Comparison of ENCODE assay signal across 9 mouse cellular contexts in genomic region chr7:81074546-81074945, GRCm38 (mm10). TPM values are rescaled to one million over a fixed set of nuclear protein-coding genes. Genes with fewer than 3 reads are reported as not detected.
A peak's percentile ranks its signal among the peaks of the same experiment; 100 is the strongest.
DNase-seq lines count a peak whose midpoint lies in the region; ATAC-seq and TF ChIP-seq lines count a peak whose summit lies in the region.
"Had no signal": no experiment of that assay in that cellular context is flagged by ENCODE, and none has a peak within 500 bp of the region (broad histone marks: within the 10 kb centered on the region; RNA-seq: fewer than 3 reads in every experiment).

No protein-coding gene starts in this region.

- 40% methylated on average over 9 of the region's 9 CpGs for WGBS in lung, embryonic 16.5 days
- 37% methylated on average over 9 of the region's 9 CpGs for whole genome bisulfite sequencing in limb, embryonic 14.5 days

- no peaks in the 10 kb centered on the region for H3K9me3 ChIP-seq in lung, embryonic 16.5 days (ENCODE audit: control insufficient read depth, low read length)
- H3K9me3 ChIP-seq in limb, embryonic 14.5 days (ENCODE audit: control insufficient read depth, low read length), result peaks cover 3% of the 10 kb centered on the region; the same call in 1 of the 2 replicates

- no peaks in the 10 kb centered on the region for H3K36me3 ChIP-seq in lung, embryonic 16.5 days (ENCODE audit: control insufficient read depth, insufficient read depth, low read length)
- no peaks in the 10 kb centered on the region for H3K36me3 ChIP-seq in limb, embryonic 14.5 days (ENCODE audit: control insufficient read depth, insufficient read depth, low read length)

- peak overlapping the region; percentile 71 for H3K27ac ChIP-seq in lung, embryonic 16.5 days (ENCODE audit: low read length)
- no peak overlapping the region for H3K27ac ChIP-seq in limb, embryonic 14.5 days (replicated peaks; ENCODE audit: low read depth, low read length)
- H3K27ac ChIP-seq: hindbrain, embryonic 14.5 days had no signal

- DNase-seq in lung, postnatal 25 days (ENCODE audit: low spot score), result no peak
- DNase-seq in embryo, embryonic 9.5 days (ENCODE audit: extremely low spot score), result peak; percentile 30
- DNase-seq in limb, embryonic 14.5 days (ENCODE audit: low spot score), result no peak
- DNase-seq in thymus, postnatal 10 days (ENCODE audit: low spot score in 2 of 2), result peak; percentile 43 to 44
- DNase-seq in adrenal gland, postnatal 36 days, result no peak
- DNase-seq in right cerebral cortex, postnatal 4 days, result no peak
- DNase-seq in layer of hippocampus, adult 9-10 months (ENCODE audit: low spot score), result no peak

- peak overlapping the region; percentile 21; the same call in 1 of the 2 replicates for H3K9ac ChIP-seq in lung, embryonic 16.5 days (ENCODE audit: low read length)
- H3K9ac ChIP-seq in limb, embryonic 14.5 days (ENCODE audit: low read depth, low read length, severe bottlenecking), result no peak overlapping the region
- H3K9ac ChIP-seq: hindbrain, embryonic 14.5 days had no signal

- peak; percentile 42 for ATAC-seq in lung, embryonic 16.5 days (ENCODE audit: low read depth)
- ATAC-seq in limb, embryonic 14.5 days (ENCODE audit: low FRiP score, low read depth), result peak; percentile 23; the same call in 1 of the 2 replicates

- no peak overlapping the region for H3K4me3 ChIP-seq in lung, embryonic 16.5 days (ENCODE audit: low read length)
- no peak overlapping the region for H3K4me3 ChIP-seq in limb, embryonic 14.5 days (replicated peaks; ENCODE audit: low read length)

- H3K4me2 ChIP-seq in lung, embryonic 16.5 days (ENCODE audit: low read depth, low read length), result no peak overlapping the region
- H3K4me2 ChIP-seq in limb, embryonic 14.5 days (replicated peaks; ENCODE audit: low read depth, low read length, severe bottlenecking), result no peak overlapping the region
- H3K4me2 ChIP-seq: hindbrain, embryonic 14.5 days had no signal

- H3K27me3 ChIP-seq in lung, embryonic 16.5 days (ENCODE audit: control insufficient read depth, insufficient read depth, low read depth, low read length), result no peaks in the 10 kb centered on the region
- H3K27me3 ChIP-seq in limb, embryonic 14.5 days (ENCODE audit: control insufficient read depth, insufficient read depth, low read length), result no peaks in the 10 kb centered on the region

- peaks cover 27% of the 10 kb centered on the region for H3K4me1 ChIP-seq in lung, embryonic 16.5 days (replicated peaks; ENCODE audit: control insufficient read depth, insufficient read depth, low read length)
- peaks cover 6% of the 10 kb centered on the region; the same call in 1 of the 2 replicates for H3K4me1 ChIP-seq in limb, embryonic 14.5 days (ENCODE audit: control insufficient read depth, insufficient read depth, low read length)

- no peak for TF ChIP-seq POLR2A in limb, embryonic 14.5 days (IDR thresholded peaks at IDR 0.05; ENCODE audit: borderline replicate concordance, extremely low read depth, insufficient read depth, insufficient read length)

RNA-seq across cellular contexts. Expression of gene Alpk3, which starts 17.1 kb away (rescaled TPM):
- polyA plus RNA-seq in lung, embryonic 16.5 days (2015; fragmentation: Nextera tagmentation; extraction: Ambion mirVana), result 0.97 TPM in 2 replicates
- 3.4 and 3.5 TPM in 2 replicates for polyA plus RNA-seq in limb, embryonic 14.5 days (2012; rRNA removed)
- polyA plus RNA-seq in limb, embryonic 14.5 days (2014; fragmentation: Nextera tagmentation; extraction: Ambion mirVana), result 3.2 and 3.9 TPM in 2 replicates
- under 1 TPM; 0.23 to 0.26 TPM for total RNA-seq in adrenal gland, postnatal 36 days (2021)

RNA-seq across cellular contexts. Expression of gene Slc28a1, which starts 40.1 kb away (rescaled TPM):
- 0.06 TPM in 1 of 2 replicates, not detected in the other for polyA plus RNA-seq in lung, embryonic 16.5 days (2015; fragmentation: Nextera tagmentation; extraction: Ambion mirVana)
- 0.26 and 0.40 TPM in 2 replicates for polyA plus RNA-seq in limb, embryonic 14.5 days (2012; rRNA removed)
- polyA plus RNA-seq in limb, embryonic 14.5 days (2014; fragmentation: Nextera tagmentation; extraction: Ambion mirVana), result 0.06 TPM in 1 of 2 replicates, not detected in the other
- total RNA-seq in adrenal gland, postnatal 36 days (2021), result under 1 TPM; 0.13 to 0.17 TPM
- polyA plus RNA-seq: hindbrain, embryonic 14.5 days had no signal

Comparison
In these comparisons a context has a peak if more than half of its experiments do, and no peak if none do; other contexts are left out.
1. DNase-seq: peak in embryo, embryonic 9.5 days (single experiment) and thymus, postnatal 10 days (2 of 2); none in lung, postnatal 25 days (single experiment), limb, embryonic 14.5 days (single experiment), adrenal gland, postnatal 36 days (0 of 2), right cerebral cortex, postnatal 4 days (single experiment) and layer of hippocampus, adult 9-10 months (single experiment).